Mouse (Mus musculus): ENCODE results near the gene Olfr1436. TPM values are rescaled to one million over a fixed set of nuclear protein-coding genes. Genes with fewer than 3 reads are reported as not detected.

Gene Olfr1436
- polyA plus RNA-seq (2012; fragmentation: generic; extraction: Trizol), result not detected

GRCm38 (mm10) chr19:12299030-12299429 is at the start of gene Olfr1436:
TSS of gene Olfr1436 (minus strand) at chr19:12299130.

GRCm38 (mm10) chr19:12335810-12336209 is 36.9 kb upstream of the Olfr1436 start, which contains the start of gene Olfr1438-ps1:
TSS of gene Olfr1438-ps1 (minus strand) at chr19:12335910.

GRCm38 (mm10) chr19:12325001-12325400 is 26.1 kb upstream of the Olfr1436 start, which contains the start of gene Olfr1437:
TSS of gene Olfr1437 (minus strand) at chr19:12325101.

GRCm38 (mm10) chr19:12279554-12279953 is 19.4 kb downstream of the Olfr1436 start, which contains the start of gene Olfr1434:
TSS of gene Olfr1434 (plus strand) at chr19:12279854.

GRCm38 (mm10) chr19:12260732-12261131 is 38.2 kb downstream of the Olfr1436 start, which contains the start of gene Olfr235:
TSS of gene Olfr235 (plus strand) at chr19:12261032.

Other genes starting within 250 kb of the Olfr1436 start
- gene Olfr1424, start 236.4 kb downstream of the Olfr1436 start, polyA plus RNA-seq (2012; fragmentation: generic; extraction: Trizol), result not detected
- gene Olfr1425, start 221.4 kb downstream of the Olfr1436 start, polyA plus RNA-seq (2012; fragmentation: generic; extraction: Trizol), result not detected
- not detected for gene Olfr1426, start 207.1 kb downstream of the Olfr1436 start, polyA plus RNA-seq (2012; fragmentation: generic; extraction: Trizol)
- not detected for gene Olfr1427, start 195.8 kb downstream of the Olfr1436 start, polyA plus RNA-seq (2012; fragmentation: generic; extraction: Trizol)
- not detected for gene Olfr1428, start 183.2 kb downstream of the Olfr1436 start, polyA plus RNA-seq (2012; fragmentation: generic; extraction: Trizol)
- gene Olfr76, start 175.9 kb downstream of the Olfr1436 start, polyA plus RNA-seq (2012; fragmentation: generic; extraction: Trizol), result not detected
- gene Olfr1555-ps1, start 129.0 kb downstream of the Olfr1436 start, polyA plus RNA-seq (2012; fragmentation: generic; extraction: Trizol), result not detected
- not detected for gene Olfr1431, start 98.5 kb downstream of the Olfr1436 start, polyA plus RNA-seq (2012; fragmentation: generic; extraction: Trizol)
- gene Olfr1432, start 66.5 kb downstream of the Olfr1436 start, polyA plus RNA-seq (2012; fragmentation: generic; extraction: Trizol), result not detected
- not detected for gene Olfr262, start 57.5 kb downstream of the Olfr1436 start, polyA plus RNA-seq (2012; fragmentation: generic; extraction: Trizol)
- gene Olfr235, start 38.1 kb downstream of the Olfr1436 start, polyA plus RNA-seq (2012; fragmentation: generic; extraction: Trizol), result not detected
- not detected for gene Olfr1434, start 19.3 kb downstream of the Olfr1436 start, polyA plus RNA-seq (2012; fragmentation: generic; extraction: Trizol)
- not detected for gene Olfr1437, start 26.0 kb upstream of the Olfr1436 start, polyA plus RNA-seq (2012; fragmentation: generic; extraction: Trizol)
- not detected for gene Olfr1438-ps1, start 36.8 kb upstream of the Olfr1436 start, polyA plus RNA-seq (2012; fragmentation: generic; extraction: Trizol)
- not detected for gene Olfr1440, start 88.1 kb upstream of the Olfr1436 start, polyA plus RNA-seq (2012; fragmentation: generic; extraction: Trizol)
- not detected for gene Olfr1441, start 118.3 kb upstream of the Olfr1436 start, polyA plus RNA-seq (2012; fragmentation: generic; extraction: Trizol)
- not detected for gene Pfpl, start 128.8 kb upstream of the Olfr1436 start, polyA plus RNA-seq (2012; fragmentation: generic; extraction: Trizol)
- under 1 TPM in 1 of 2 experiments, not detected in 1; 0.05 TPM for gene Mpeg1, start 161.6 kb upstream of the Olfr1436 start, polyA plus RNA-seq (2012; fragmentation: generic; extraction: Trizol)
- 1 to 10 TPM; 1.8 to 8.0 TPM for gene Dtx4, start 202.3 kb upstream of the Olfr1436 start, polyA plus RNA-seq (2012; fragmentation: generic; extraction: Trizol)
- 1 to 10 TPM; 3.0 to 6.9 TPM for gene Fam111a, start 246.6 kb upstream of the Olfr1436 start, polyA plus RNA-seq (2012; fragmentation: generic; extraction: Trizol)

Data from C3H10T1/2 (cell line).